Mouse (Mus musculus) neutrophil, adult 65 days (primary cell): ENCODE results near the gene Zbtb32. TPM values are rescaled to one million over a fixed set of nuclear protein-coding genes. Genes with fewer than 3 reads are reported as not detected.

Experiments used
- total RNA-seq: library from RNA; stranded (reverse); gene quantifications from 2 replicates; pipeline ENCODE4 v1.2.4, GENCODE M21; 2023

The Zbtb32 gene
- total RNA-seq, result 0.29 TPM in 1 of 2 replicates, not detected in the other

DNA sequence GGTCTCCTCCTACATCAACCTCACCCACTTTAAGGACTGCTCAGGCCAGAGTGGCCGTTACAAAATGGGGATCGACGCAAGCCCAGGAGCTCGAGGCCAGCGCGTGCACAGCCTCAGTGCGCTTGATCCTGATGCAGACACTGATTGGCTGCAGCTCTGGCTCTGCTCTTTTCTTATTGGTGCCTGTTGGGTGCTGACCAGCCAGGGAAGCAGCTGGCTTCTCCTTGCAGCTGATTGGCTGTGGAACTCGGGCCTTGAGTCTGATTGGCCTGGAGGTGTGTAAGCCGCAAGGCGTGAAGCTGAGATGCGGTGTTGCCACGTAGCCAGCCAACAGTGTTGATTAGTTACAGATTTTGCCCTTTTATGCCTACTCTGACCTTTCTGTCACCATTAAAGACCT is at the start of gene Zbtb32:
Zbtb32 (minus strand) TSS at position 124 of the 400 bp plus-strand sequence.

DNA sequence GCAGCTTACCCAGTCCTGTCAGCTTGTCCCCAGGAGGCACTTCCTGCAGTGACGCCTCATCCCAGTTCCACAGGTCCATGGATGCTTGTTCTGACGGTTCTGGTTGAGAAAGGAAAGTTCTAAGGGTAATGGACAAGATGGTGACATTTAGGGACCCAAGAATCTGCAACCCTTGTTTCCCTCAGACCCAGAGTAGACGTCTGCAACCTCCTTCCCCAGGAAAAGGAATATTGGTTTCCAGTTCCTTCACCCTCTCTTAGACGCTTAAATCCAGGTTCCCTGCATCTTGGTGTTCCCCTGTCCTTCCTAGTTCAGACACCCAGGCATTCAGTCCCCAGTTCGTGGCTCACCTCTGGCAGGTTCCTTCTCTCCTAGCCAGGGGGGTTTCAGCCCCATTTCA is 37.0 kb upstream of the Zbtb32 start, which contains the start of gene Etv2:
Etv2 (minus strand) TSS at position 101 of the 400 bp plus-strand sequence.

DNA sequence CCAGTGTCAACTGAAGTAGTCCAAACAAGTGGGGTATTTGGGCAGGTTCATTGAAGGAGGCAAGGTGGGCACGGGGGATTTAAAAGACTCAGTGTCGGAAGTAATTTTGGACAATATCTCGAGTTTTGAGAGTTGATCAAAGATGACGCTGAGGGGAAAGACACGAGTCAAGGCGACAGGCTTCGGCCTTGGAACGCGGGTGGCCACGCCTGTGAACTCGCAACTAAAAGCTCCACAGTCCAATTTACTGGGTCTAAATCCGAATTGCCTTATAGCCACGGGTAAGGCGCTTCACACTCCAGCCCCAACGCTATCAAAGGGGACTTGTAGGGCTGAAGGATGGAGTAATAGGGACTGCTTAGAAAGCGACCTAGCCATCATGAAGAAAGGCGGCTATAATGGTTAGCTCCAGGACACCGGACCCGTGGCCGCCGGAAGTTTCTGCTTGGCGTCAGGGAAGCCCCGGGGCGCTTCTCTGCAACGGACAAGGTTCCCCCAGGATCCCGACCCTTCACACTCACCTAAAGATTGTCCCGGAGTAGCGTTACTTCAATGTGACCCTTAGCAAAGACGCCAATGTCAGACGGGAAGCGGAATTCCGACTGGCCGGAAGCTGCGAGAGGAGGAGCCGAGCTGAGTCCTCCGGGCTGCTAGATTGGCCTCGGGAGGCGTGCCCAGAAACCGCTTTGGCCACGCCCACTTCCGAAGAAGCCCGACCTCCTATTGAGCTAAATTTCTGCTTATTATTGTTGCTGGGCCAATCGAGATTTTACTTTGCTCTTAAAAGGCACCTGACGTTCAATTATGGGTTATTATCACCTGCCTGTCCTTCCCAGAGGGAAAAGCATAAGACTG is 27.0 kb upstream of the Zbtb32 start, which contains the start of gene Cox6b1:
Cox6b1 (minus strand) TSS at position 622 of the 855 bp plus-strand sequence.

DNA sequence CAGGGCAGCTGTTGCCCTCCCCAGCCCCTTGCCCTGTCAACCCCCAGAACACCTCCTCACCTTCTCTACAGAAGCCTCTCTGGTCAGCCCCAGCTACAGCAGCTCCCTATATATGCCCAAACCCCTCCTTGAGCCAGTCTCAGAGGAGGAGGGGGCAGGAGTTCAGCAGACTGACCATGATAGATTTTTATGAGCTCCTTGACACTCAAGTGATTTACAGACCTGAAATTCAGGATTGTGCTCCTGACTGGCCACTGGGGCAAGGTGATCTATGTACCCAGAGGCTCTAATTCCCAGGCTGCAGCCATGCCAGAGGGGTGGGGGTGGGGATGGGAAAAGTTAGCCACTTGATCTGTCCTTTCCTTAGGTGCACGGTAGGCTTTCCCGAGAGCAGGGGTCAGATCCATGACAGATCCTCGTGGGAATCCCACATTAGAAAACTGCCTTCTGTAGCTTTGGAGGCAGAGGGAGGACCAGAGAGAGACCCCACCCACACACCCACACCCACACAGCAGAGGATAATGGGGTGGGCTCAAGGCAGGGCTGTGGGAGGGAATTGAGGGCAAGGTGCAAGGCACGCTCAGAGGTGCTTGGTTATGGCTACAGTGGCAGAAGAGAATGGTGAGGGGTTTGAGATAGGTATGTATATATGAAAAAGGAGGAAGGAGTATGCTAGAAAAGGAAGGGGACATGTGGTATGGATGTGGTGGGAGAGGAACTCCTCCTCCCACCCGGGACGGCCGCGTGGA is 14.1 kb upstream of the Zbtb32 start, which contains the start of gene Upk1a:
Upk1a (minus strand) TSS at position 194 of the 749 bp plus-strand sequence.

DNA sequence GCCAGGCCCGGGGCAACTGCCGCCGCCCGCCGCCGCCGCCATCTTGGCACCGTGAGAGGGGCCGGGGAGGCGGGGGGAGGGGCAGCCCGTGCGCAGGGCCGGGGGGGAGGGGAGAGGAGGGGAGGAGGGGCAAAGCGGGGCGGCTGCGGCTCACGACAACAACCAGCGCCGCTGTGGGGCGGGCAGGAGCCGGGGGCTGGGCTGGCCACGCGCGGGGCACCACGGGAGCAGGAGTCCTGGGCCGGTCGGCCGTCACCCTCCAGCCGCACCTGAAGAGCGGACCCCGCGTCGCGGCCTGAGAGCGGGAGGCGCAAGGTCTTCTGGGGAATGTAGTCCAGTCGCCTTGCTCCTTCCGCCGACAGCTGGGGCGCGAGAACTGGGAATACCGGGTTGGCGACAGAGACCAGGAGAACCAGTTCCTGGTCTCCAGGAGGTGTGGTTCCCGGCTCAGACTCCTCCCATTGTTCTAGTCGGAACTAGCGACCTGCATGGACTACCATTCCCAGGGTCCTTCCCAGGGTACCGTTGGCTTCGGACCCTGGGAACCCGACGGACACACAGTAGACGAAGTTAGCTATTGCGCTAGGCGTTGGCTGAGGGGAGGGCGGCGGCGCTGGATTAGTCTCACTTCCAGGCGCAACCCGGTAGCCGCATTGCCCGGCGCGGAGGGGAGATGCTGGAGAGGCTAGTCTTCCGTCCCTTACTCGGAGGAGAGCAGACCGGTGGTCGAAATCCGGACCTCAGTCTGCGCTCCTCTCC is 9.9 kb downstream of the Zbtb32 start, which contains the start of gene Kmt2b:
Kmt2b (minus strand) TSS at position 51 of the 759 bp plus-strand sequence.

DNA sequence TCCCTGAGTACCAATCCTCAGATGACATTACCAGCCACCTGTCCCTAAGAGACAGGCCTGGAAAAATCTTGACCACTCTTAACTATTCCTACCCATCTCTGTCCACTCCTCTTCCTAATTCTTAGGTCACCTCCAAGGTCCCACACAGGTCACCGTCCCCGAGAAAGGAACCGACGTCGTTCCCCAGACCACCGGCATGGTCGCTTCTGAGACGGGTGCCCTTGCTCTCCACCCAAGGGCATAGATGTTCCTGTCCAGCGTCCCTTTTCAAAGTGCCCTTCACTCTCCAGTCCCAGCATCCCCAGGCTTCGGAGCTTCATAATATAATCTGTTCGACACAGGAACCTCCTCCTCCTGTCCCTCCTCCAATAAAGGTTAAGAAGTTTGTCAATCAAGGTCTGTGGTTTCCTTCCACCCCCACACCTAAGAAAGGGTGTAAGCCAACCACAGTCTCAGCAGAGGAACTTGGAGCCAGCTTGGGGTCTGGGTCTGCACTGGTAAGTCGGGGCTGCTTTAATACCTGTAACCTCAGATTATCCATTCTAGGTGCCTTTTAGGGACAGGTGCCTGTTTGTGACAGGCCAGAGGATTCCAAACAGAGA is 33.6 kb downstream of the Zbtb32 start, which contains the start of gene Igflr1:
Igflr1 (plus strand) TSS at position 458 of the 602 bp plus-strand sequence.

DNA sequence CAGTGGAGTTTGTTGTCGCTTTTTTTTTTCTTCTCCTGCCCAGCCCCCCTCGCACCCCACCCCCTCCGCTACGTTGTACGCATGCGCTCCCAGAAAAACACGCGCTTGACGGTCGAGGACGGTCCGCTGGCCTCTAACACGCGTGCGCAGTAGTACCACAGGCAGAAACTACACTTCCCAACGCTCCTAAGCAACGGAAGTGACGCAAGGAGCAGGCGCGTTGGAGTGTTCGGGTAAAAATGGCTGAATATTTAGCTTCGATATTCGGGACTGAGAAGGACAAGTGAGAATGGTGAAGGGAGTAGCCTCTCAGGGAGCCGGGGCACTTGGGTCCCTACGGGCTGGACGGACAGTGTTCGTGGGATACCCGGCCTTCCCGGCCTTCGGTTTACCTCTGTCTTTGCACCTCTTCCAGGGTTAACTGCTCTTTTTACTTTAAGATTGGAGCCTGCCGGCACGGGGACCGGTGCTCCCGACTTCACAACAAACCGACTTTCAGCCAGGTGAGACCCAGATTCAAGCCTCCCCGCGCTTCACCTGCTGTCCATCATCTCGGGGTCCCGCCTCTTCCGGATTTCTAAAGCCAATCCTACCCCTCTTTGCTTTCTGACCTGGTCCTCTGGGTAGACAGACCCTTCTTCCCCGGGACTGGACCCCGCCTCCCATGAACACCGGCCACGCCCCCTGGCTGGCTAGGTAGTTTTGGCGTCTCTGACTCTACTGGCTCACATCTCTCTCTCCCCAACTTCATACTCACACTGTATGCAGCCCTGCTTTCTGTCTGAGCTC is 35.4 kb downstream of the Zbtb32 start, which contains the start of the genes U2af1l4, Gm49396 and Psenen:
U2af1l4 (plus strand) TSS at position 185 of the 789 bp plus-strand sequence.
Gm49396 (plus strand) TSS at position 228 of the 789 bp plus-strand sequence.
Psenen (minus strand) TSS at position 511 of the 789 bp plus-strand sequence.

DNA sequence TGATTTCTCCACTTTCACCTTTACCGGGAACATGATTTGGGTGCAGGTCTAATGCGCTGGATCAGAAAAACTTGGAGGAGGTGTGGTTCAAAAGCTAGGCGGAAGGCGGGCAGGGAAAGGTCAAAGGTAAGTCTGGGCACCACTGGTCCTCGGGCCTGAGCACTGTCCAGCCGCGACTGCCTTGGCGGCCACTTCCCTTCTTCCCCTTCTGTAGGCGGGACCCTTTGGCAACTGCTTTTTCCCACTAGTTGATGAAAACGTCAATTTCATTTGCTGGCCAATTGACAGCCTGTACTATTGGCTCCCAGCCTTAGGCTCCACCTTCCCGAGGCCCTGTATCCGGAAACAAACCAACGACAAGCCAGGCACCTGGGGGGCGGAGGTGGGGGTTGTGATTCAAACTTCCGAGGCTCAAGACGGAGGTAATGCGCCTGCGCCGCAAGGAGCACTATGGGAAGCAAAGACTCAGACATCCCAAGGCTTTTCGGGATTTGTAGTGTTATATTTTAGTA is 39.2 kb downstream of the Zbtb32 start, which contains the start of gene Lin37:
Lin37 (minus strand) TSS at position 396 of the 512 bp plus-strand sequence.

DNA sequence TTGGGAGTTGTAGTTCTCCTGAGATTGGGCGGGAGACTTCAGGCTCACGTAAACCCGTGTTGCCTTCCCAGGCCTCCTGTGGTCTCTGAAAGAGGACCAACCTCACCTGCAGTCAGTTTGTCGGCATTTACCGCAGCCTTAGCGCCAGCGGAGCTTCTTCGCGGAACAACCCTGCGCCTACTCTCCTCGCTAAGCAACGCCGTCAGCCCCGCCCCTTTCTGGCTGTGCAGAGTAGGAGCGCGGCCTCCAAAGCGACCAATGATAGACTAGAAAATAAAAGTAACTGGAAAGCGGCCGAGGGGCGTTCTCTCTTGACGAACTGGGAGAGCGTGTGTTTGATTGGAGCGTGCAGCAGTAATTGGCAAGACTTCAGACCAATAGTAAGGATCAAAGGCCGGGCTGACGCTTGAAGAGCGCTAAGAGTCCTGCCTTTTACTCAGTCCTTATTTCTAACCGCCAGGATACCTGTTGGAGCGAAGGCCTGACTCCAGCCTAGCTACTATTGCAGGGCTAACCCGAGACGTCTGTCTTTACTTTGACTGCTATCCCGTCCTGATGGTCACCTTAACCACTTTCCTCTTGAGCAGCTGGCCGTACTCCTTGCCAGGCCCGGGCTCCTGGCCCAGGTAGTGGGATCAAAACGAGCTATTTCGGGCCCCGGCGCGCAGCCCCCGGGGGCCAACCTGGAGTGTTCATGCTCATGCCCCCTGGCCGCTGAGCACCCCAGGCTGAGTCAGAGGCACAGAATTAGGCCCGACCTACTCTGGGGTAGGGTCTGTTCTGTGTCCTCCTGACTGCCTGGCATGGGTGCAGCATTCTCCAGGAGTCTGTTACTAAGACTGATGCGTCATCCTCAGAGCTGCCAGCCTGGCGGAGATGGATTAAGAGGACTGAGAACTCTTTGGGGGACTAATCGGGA is 46.3 kb downstream of the Zbtb32 start, which contains the start of the genes Hspb6 and Proser3:
Hspb6 (plus strand) TSS at position 77 of the 919 bp plus-strand sequence.
Proser3 (minus strand) TSS at position 198 of the 919 bp plus-strand sequence.

Other genes starting within 250 kb of the Zbtb32 start
- not detected in 2 replicates for gene Lrfn3, start 236.1 kb downstream of the Zbtb32 start, total RNA-seq
- gene Tyrobp, start 185.1 kb downstream of the Zbtb32 start, total RNA-seq, result 2,000 and 2,325 TPM in 2 replicates
- gene Hcst, start 179.1 kb downstream of the Zbtb32 start, total RNA-seq, result 115 and 126 TPM in 2 replicates
- 82.7 and 113 TPM in 2 replicates for gene Nfkbid, start 177.2 kb downstream of the Zbtb32 start, total RNA-seq
- gene Aplp1, start 153.4 kb downstream of the Zbtb32 start, total RNA-seq, result 0.25 TPM in 1 of 2 replicates, not detected in the other
- not detected in 2 replicates for gene Kirrel2, start 141.2 kb downstream of the Zbtb32 start, total RNA-seq
- not detected in 2 replicates for gene Nphs1, start 140.6 kb downstream of the Zbtb32 start, total RNA-seq
- gene Prodh2, start 105.3 kb downstream of the Zbtb32 start, total RNA-seq, result not detected in 2 replicates
- gene Arhgap33, start 63.8 kb downstream of the Zbtb32 start, total RNA-seq, result 9.4 and 16.2 TPM in 2 replicates
- 2.6 and 4.0 TPM in 2 replicates for gene Hspb6, start 46.7 kb downstream of the Zbtb32 start, total RNA-seq
- gene Proser3, start 46.6 kb downstream of the Zbtb32 start, total RNA-seq, result 2.2 and 3.3 TPM in 2 replicates
- 28.0 and 29.5 TPM in 2 replicates for gene Lin37, start 39.1 kb downstream of the Zbtb32 start, total RNA-seq
- 38.4 and 45.2 TPM in 2 replicates for gene U2af1l4, start 35.6 kb downstream of the Zbtb32 start, total RNA-seq
- gene Gm49396, start 35.6 kb downstream of the Zbtb32 start, total RNA-seq, result 1.3 and 2.7 TPM in 2 replicates
- 115 TPM in 2 replicates for gene Psenen, start 35.3 kb downstream of the Zbtb32 start, total RNA-seq
- 3.5 and 6.1 TPM in 2 replicates for gene Igflr1, start 33.5 kb downstream of the Zbtb32 start, total RNA-seq
- gene Kmt2b, start 10.2 kb downstream of the Zbtb32 start, total RNA-seq, result 47.8 and 65.1 TPM in 2 replicates
- not detected in 2 replicates for gene Upk1a, start 13.9 kb upstream of the Zbtb32 start, total RNA-seq
- 220 and 238 TPM in 2 replicates for gene Cox6b1, start 27.2 kb upstream of the Zbtb32 start, total RNA-seq
- gene Etv2, start 36.9 kb upstream of the Zbtb32 start, total RNA-seq, result not detected in 2 replicates
- gene Rbm42, start 51.4 kb upstream of the Zbtb32 start, total RNA-seq, result 88.7 and 91.5 TPM in 2 replicates
- 17.9 and 25.1 TPM in 2 replicates for gene Haus5, start 66.1 kb upstream of the Zbtb32 start, total RNA-seq
- not detected in 2 replicates for gene Pmis2, start 72.7 kb upstream of the Zbtb32 start, total RNA-seq
- gene 2200002J24Rik, start 100.0 kb upstream of the Zbtb32 start, total RNA-seq, result not detected in 2 replicates
- gene Atp4a, start 113.3 kb upstream of the Zbtb32 start, total RNA-seq, result not detected in 2 replicates
- gene Tmem147, start 130.6 kb upstream of the Zbtb32 start, total RNA-seq, result 17.2 and 23.5 TPM in 2 replicates
- gene Gapdhs, start 144.8 kb upstream of the Zbtb32 start, total RNA-seq, result not detected in 2 replicates
- 0.16 and 0.57 TPM in 2 replicates for gene Sbsn, start 152.6 kb upstream of the Zbtb32 start, total RNA-seq
- 2.3 and 3.3 TPM in 2 replicates for gene Dmkn, start 164.8 kb upstream of the Zbtb32 start, total RNA-seq
- not detected in 2 replicates for gene Krtdap, start 189.0 kb upstream of the Zbtb32 start, total RNA-seq
- 31.3 and 40.2 TPM in 2 replicates for gene Ffar2, start 224.9 kb upstream of the Zbtb32 start, total RNA-seq